Mouse (Mus musculus) retina, postnatal 7 days (tissue): ENCODE data around the gene Gm3488.
"Not testable (repeated sequence)": the region's sequence is repeated elsewhere in the genome, so short reads cannot be mapped to it uniquely, and the experiment has no call there.

Experiments
- DNase-seq: peaks from one replicate; pipeline ENCODE4 v3.0.0-alpha.2; 2012; ENCODE audit warnings: low read depth, low spot score

Gm3488 gene

DNA sequence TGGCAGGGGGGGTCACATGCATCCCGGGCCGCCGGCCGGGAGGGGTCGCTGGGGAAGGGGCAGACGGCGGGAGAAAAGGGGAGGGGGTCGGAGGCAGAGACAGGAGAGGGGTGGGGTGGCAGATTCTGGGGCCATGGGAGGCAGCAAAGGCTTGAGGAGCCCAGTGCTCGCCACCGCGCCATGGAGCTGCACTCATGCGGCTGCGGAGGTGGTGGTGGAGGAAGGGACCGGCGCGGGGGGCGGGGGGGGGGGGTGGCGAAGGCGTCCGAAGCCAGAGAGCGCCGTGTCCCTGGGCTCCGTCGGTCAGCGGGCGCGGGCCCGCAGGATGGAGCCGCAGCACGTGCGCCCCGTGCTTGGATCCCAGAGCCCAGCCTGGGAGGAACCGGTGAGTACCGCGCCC, at the start of gene Gm3488:
TSS of gene Gm3488 (plus strand) at position 301 of the 400 bp plus-strand sequence.
- not testable (repeated sequence) for DNase-seq

DNA sequence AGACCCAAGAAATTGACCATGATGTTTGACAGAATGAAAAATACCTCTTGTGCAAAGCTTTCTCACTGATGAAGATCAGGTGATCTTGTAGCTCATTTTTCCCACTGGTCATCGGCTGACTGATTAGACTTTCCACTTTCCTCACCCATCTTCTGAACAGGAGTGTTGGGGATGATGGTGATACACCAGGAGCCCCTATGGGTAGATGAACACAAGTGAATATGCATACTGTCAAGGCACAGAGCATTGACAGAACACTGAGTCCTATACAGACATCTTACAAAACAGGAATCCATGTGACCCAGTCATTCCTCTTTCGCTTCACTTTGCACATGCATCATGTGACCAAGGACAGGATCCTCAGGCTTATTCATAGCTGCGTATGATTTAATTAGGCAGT, 46.1 kb upstream of the Gm3488 start, which contains the start of gene Gm3194:
TSS of gene Gm3194 (minus strand) at position 101 of the 400 bp plus-strand sequence.
- DNase-seq = not testable (repeated sequence)

DNA sequence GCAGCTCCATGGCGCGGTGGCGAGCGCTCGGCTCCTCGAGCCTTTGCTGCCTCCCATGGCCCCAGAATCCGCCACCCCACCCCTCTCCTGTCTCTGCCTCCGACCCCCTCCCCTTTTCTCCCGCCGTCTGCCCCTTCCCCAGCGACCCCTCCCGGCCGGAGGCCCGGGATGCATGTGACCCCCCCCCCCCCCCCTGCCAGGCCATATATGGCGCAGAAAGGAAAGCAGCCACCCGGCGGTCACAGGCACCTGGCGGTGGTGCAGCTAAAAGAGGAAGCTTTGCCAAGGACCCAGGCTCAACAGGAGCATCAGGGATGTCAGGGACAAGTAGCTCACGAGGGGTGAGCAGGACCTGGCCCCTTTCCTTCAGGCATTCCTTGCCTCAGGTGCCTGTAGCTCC, 41.0 kb upstream of the Gm3488 start:
- DNase-seq = not testable (repeated sequence)

DNA sequence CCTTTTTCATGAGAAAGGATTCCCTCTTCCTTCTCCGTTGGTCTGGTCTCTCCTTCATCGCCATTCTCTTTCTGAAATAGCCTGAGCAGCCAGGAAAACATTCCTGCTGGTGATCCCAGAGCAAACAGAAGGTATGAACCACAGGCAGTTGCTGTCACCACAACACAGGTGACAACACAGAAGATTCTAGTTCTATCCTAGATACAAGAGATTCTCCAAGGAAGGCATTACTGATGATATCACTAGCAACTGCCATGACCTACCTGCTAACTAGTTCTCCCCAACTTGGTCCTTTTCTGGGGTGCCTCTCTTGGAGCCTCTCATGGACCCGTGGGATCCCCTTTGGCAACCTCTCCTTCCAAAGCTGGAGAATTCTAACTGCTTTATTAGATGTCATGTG, 23.7 kb upstream of the Gm3488 start, which contains the start of gene Gm8246:
TSS of gene Gm8246 (minus strand) at position 101 of the 400 bp plus-strand sequence.
- not testable (repeated sequence) for DNase-seq

DNA sequence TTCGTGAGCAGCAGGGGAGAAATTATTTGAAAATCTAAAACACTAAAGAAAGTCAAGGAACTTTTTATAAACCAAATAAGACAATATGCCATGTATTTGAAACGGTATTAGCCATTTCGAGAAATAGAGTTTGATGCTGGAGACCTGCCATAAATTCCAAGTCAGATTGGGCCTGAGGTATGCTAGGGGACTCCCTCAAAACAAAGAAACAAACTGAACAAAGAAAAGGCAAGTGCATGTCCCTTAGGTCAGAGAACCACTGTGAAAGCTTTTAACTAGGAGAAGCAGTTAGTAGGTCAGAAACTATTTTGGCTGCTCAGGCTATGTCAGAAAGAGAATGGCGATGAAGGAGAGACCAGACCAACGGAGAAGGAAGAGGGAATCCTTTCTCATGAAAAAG, 17.6 kb upstream of the Gm3488 start, which contains the start of gene Gm3187:
TSS of gene Gm3187 (plus strand) at position 301 of the 400 bp plus-strand sequence.
- not testable (repeated sequence) for DNase-seq

DNA sequence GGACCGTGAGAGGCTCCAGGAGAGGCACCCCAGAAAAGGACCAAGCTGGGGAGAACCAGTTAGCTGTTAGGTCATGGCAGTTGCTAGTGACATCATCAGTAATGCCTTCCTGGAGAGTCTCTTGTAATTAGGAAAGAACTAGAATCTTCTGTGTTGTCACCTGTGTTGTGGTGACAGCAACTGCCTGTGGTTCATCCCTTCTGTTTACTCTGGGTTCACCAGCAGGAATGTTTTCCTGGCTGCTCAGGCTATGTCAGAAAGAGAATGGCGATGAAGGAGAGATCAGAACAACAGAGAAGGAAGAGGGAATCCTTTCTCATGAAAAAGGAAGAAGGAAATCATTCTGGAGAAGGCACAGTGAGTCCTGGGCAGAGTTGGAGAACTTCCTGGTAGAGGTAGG, 36.7 kb downstream of the Gm3488 start, which contains the start of gene Gm3532:
TSS of gene Gm3532 (plus strand) at position 301 of the 400 bp plus-strand sequence.
- not testable (repeated sequence) for DNase-seq
